Mouse (Mus musculus) G1E-ER4 (cell line): Measurements from ENCODE around the gene Wipf2. TPM values are rescaled to one million over a fixed set of nuclear protein-coding genes. Genes with fewer than 3 reads are reported as not detected.

ENCODE experiments used
- GATA1 ChIP-seq: IDR thresholded peaks from one replicate; pipeline ENCODE4 v1.8.0; 2012; ENCODE audit warnings: low read length, inconsistent platforms
- polyA plus RNA-seq: library from polyadenylated mRNA; stranded (reverse); fragments of >175 nt; gene quantifications from 2 replicates; pipeline ENCODE4 v1.2.3, GENCODE M21; 2012

Wipf2 gene
- polyA plus RNA-seq, result 13.8 and 16.1 TPM in 2 replicates

- no peak for TF ChIP-seq GATA1
These were observed at the start of gene Wipf2 for GRCm38 (mm10) chr11:98863028-98863750. Wipf2 (plus strand) TSS chr11:98863638.

DNA sequence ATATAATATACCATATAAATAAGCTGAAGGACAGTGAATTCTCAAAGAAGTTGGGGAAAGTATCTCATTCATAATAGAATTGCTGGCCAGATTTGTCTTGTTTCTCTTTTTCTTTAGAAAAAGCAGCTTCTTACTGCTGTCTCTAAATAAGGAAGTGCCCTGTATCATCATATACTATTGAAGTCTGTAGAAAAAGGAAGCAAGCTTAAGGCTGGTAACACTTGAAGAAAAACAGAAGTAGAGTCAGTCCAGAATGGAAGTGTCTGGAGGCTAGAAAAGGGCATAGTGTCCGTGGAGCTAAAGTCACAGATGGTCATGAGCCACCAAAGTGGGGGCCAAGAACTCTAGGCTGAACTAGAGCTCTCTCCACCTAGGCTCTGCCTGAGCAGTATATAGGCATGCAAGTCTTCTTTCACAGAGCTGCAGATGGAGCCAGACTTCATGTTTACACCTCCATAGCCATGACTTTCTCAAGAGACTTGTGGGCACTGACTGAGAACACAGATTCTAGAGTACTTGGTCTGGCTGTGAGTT lies 46.7 kb upstream of the Wipf2 start:
- TF ChIP-seq GATA1, result no peak

GRCm38 (mm10) chr11:98820968-98821367 lies 42.5 kb upstream of the Wipf2 start:
- peak; percentile 47 for TF ChIP-seq GATA1

GRCm38 (mm10) chr11:98827877-98828276 lies 35.6 kb upstream of the Wipf2 start:
- peak; percentile 76 for TF ChIP-seq GATA1

- no peak for TF ChIP-seq GATA1
These were observed 34.2 kb upstream of the Wipf2 start for GRCm38 (mm10) chr11:98829091-98829775.

DNA sequence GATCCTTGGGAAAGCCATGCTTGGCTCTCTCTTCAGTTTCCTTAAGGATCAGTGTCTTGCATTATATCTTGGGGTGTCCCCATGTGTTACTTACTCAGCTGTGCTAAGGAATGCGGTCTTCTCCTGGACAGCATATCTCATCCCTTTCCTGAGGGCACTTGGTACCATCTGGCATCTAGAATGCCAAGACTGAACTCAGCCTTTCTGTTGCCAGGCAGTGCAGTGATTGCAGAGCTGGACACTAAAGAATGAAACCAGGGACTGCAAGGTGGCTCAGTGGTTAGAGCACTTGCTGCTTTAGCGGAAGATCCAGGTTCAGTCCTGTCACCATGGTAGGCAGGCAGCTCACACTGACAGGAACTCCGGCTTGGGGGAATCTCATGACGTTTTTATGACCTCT lies 33.6 kb upstream of the Wipf2 start:
- TF ChIP-seq GATA1, result no peak

DNA sequence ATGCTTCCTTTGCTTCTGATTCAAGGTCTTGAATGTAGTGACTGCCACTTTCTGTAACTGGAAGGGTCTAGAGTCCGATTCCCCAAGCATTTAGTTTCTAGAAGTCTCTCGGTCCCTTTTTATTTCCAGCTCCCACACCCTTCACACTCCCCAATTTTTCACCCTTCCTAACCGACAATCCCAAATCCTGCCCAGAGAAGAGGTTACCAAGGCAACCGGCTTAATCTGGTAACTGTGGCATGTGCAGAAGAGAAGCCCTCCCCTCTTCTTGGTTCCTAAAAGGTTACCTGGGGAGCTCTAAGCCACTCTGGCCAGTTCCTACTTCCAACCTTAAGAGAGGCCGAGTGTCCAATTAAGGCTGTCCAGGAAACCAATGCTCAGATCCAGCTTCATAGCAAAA lies 28.1 kb upstream of the Wipf2 start:
- no peak for TF ChIP-seq GATA1

- TF ChIP-seq GATA1, result no peak
These were observed 27.7 kb upstream of the Wipf2 start for GRCm38 (mm10) chr11:98835725-98836124.

- TF ChIP-seq GATA1, result no peak
These were observed 27.3 kb upstream of the Wipf2 start for GRCm38 (mm10) chr11:98836128-98836527.

DNA sequence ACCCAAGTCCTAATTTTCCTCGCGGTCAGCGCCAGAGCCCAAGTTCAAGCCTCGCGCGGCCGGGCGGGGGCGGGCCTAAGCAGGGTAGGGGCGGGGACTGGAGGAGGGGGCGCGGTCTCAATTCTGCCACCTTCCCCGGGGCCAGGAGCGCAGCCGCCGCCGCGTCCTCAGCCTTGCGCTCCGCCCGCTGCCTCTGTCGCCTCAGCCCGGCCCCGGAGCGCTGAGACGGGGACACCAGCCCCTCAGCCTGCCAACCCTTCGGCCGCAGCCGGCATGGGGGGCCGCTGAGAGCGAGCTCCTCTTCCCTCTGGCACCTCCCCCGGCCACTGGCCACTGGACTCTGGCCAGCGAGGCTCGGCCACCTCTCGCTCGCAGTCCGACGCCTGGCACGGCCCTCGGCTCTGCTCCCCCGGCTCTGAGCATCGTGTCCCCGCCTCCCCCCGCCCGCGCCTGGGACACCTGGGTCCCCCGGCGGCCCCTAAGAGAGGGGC lies 26.7 kb upstream of the Wipf2 start, which contains the start of gene Rapgefl1:
TSS of gene Rapgefl1 (plus strand) at position 135 of the 491 bp plus-strand sequence.
- TF ChIP-seq GATA1, result no peak

DNA sequence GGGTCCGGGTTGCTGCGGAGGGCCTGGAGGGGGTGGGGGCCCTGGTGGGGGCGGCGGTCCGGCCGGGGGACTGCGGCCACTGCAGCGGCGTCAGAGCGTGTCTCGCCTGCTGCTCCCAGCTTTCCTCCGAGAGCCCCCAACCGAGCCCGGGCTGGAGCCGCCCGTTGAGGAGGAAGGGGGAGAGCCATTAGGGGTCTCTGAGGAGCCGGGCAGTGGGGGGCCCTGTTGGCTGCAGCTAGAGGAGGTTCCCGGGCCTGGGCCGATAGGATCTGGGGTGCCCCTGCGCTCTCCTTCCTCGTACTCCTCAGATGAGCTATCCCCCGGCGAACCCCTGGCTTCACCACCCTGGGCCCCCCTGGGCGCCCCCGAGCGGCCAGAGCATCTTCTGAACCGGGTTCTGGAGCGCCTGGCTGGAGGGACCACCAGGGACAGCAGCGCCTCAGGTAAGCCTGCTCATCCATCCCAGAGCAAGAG lies 26.2 kb upstream of the Wipf2 start:
- no peak for TF ChIP-seq GATA1

DNA sequence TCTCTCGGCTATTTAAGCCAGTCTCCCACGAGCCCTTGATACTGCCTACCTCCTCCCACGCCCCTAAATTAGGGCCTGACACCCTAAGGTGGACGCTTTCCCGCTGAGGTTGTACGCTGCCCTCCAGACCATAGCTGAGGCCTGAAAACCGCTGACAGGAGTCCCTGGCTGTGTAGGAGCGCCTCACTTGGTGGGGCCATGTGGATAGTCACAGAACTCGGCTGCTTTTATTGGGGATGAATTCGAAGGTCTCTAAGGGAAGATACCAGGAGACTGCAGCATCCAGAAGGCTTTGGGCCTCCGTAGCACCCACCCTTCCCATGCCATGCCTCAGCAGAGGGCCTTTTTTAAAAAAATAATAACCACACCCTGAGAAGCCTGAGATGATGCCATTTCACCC lies 25.5 kb upstream of the Wipf2 start:
- no peak for TF ChIP-seq GATA1

DNA sequence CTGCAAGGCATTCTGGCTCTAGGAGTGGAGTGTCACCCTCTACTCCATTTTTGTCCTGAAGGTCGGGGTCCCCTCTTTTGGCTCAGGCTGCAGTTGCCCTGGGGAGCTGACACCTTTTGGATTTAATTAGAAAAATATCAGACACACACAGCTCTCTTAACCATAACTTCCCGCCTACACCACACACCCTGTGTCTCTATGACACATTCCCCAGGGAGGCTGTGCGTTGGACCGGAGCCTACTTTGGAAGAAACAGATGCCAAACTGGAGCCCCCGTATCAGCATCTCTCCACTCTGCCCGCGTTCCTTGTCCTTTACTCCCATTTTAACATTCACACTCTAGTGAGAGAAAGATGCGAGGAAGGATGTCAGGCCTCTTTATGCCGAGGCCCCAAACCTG lies 24.9 kb upstream of the Wipf2 start:
- no peak for TF ChIP-seq GATA1

DNA sequence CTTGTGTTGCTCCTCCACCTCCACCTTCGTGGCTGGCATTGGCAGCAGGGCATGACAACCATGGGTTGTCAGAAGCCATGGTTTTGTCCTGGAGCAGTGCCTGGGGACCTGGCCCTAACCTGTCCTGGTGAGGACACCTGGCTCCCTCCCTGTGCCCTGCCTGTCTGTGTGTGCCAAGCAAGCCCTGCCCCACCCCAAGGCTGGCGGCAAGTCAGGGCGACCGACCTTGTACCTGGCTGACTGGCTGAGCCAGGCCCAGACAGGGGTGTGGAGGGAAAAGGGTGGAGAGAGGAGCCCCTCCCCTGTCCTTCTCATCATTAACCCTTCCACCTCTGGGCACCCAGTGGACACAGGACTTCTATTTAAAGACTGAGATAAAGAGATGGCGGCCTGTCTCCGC lies 24.0 kb upstream of the Wipf2 start:
- no peak for TF ChIP-seq GATA1

GRCm38 (mm10) chr11:98839897-98840296 lies 23.5 kb upstream of the Wipf2 start:
- no peak for TF ChIP-seq GATA1

DNA sequence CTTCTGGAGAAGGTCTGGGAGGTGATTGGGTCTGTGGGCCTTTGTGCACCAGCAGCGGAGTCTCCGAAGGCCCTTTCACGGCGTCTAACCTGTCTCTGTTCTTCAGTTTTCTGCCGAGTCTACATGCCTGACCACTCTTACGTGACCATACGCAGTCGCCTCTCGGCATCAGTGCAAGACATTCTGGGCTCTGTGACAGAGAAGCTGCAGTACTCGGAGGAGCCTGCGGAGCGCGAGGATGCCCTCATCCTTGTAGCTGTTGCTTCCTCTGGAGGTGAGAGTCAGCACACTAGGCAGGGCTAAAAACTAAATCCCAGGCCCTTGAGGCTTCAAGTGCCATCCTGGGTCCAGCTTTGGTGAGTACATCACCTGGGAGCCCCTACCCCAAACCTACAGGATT lies 17.4 kb upstream of the Wipf2 start:
- TF ChIP-seq GATA1, result no peak
